In the genomic region with DNA sequence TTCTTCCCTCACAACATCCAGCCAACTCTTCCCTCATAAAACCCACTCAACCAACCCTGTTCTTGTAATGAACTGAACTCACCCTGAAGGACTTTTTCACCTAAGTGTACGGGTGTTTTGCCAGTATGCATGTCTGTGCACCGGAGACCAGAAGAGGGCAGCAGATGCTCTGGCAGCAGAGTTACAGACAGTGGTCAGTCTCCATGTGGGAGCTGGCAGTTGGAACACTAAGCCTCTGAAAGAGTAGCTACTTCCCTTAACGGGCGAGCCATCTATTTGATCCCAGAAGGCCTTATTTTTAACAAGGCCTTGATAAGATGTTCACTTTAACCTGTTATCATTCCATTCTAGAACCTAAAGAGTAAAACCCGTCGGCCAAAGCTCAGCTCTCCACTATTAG, we compare ENCODE assay signal across 8 mouse cellular contexts. TPM values are rescaled to one million over a fixed set of nuclear protein-coding genes. Genes with fewer than 3 reads are reported as not detected.
DNase-seq lines count a peak whose midpoint lies in the region; ATAC-seq and TF ChIP-seq lines count a peak whose summit lies in the region.

No protein-coding gene starts in this region.

- DNase-seq in left cerebral cortex, adult 2 months (ENCODE audit: extremely low spot score in 1 of 2, low spot score in 2 of 2): peak in 1 of 2 experiments; percentile 42
- no peak for DNase-seq in left cerebral cortex, adult 8-10 months (ENCODE audit: low spot score in 2 of 2)
- DNase-seq in MN1 (ENCODE audit: low spot score): peak; percentile 54
- peak; percentile 61 for DNase-seq in embryo, embryonic 11 days
- peak; percentile 66 for DNase-seq in liver, adult 2 months (ENCODE audit: extremely low read depth, low read depth, low spot score)
- DNase-seq in midbrain, postnatal 0 days (ENCODE audit: low spot score): peak; percentile 63
- DNase-seq in c-Kit-positive CD71-positive TER-119-positive erythroid progenitor cells, embryonic 14.5 days (ENCODE audit: low spot score): no peak

- H3K36me3 ChIP-seq in hindbrain, embryonic 12.5 days: peaks cover 57% of the 10 kb centered on the region
- H3K36me3 ChIP-seq in liver, adult 2 months (ENCODE audit: control insufficient read depth, insufficient read depth, low read length): peaks cover 41% of the 10 kb centered on the region
- H3K36me3 ChIP-seq in midbrain, postnatal 0 days (ENCODE audit: insufficient read depth, low read length): peaks cover 43% of the 10 kb centered on the region

- intact Hi-C loops in left cerebral cortex, adult 2 months (cut with DNase I): no loop called here

- no peak overlapping the region for H3K4me2 ChIP-seq in hindbrain, embryonic 12.5 days (replicated peaks)
- H3K4me2 ChIP-seq in midbrain, postnatal 0 days (ENCODE audit: low read depth, low read length, poor library complexity, severe bottlenecking): no peak overlapping the region

- 71% methylated on average over 6 of the region's 6 CpGs for whole genome bisulfite sequencing in hindbrain, embryonic 12.5 days
- WGBS in liver, adult 2 months: 46% methylated on average over 6 of the region's 6 CpGs
- WGBS in midbrain, postnatal 0 days: 58% methylated on average over 6 of the region's 6 CpGs

- H3K4me3 ChIP-seq in left cerebral cortex, adult 2 months: no peak overlapping the region
- H3K4me3 ChIP-seq in hindbrain, embryonic 12.5 days: no peak overlapping the region
- no peak overlapping the region for H3K4me3 ChIP-seq in liver, adult 2 months (ENCODE audit: insufficient read depth, low read depth, low read length)
- no peak overlapping the region for H3K4me3 ChIP-seq in midbrain, postnatal 0 days (ENCODE audit: low read depth, low read length)

- TF ChIP-seq CTCF in left cerebral cortex, adult 2 months (IDR thresholded peaks at IDR 0.05): peak; percentile 64
- TF ChIP-seq CTCF in liver, adult 2 months (IDR thresholded peaks at IDR 0.05; ENCODE audit: low read depth, low read length): peak; percentile 84
- peak; percentile 80 for TF ChIP-seq CTCF in midbrain, postnatal 0 days (IDR thresholded peaks at IDR 0.05)

- H3K4me1 ChIP-seq in hindbrain, embryonic 12.5 days: peaks cover 9% of the 10 kb centered on the region; the same call in 1 of the 2 replicates
- peaks cover 5% of the 10 kb centered on the region for H3K4me1 ChIP-seq in liver, adult 2 months (ENCODE audit: control insufficient read depth, insufficient read depth, low read length)
- H3K4me1 ChIP-seq in midbrain, postnatal 0 days (ENCODE audit: insufficient read depth, low read length): no peaks in the 10 kb centered on the region

- no peaks in the 10 kb centered on the region for H3K9me3 ChIP-seq in hindbrain, embryonic 12.5 days (replicated peaks)
- H3K9me3 ChIP-seq in midbrain, postnatal 0 days (ENCODE audit: low read length): no peaks in the 10 kb centered on the region

- no peak for TF ChIP-seq POLR2A in liver, adult 2 months (IDR thresholded peaks at IDR 0.05; ENCODE audit: extremely low read depth, insufficient read depth, low read length)

- ATAC-seq in hindbrain, embryonic 12.5 days (ENCODE audit: low FRiP score): peak; percentile 55; the same call in 1 of the 2 replicates
- peak; percentile 56; the same call in 1 of the 2 replicates for ATAC-seq in midbrain, postnatal 0 days (ENCODE audit: low FRiP score)

- H3K79me2 ChIP-seq in liver, adult 2 months (ENCODE audit: control insufficient read depth, insufficient read depth, low read length): no peaks in the 10 kb centered on the region; the same call in 1 of the 2 replicates

- no peak overlapping the region for H3K27ac ChIP-seq in left cerebral cortex, adult 2 months
- no peak overlapping the region for H3K27ac ChIP-seq in hindbrain, embryonic 12.5 days
- H3K27ac ChIP-seq in liver, adult 2 months (replicated peaks; ENCODE audit: insufficient read depth, low read depth, low read length): no peak overlapping the region
- H3K27ac ChIP-seq in midbrain, postnatal 0 days (ENCODE audit: low read depth, low read length): no peak overlapping the region

- H3K9ac ChIP-seq in hindbrain, embryonic 12.5 days: no peak overlapping the region
- no peak overlapping the region for H3K9ac ChIP-seq in liver, adult 2 months (ENCODE audit: low read depth, low read length)
- no peak overlapping the region for H3K9ac ChIP-seq in midbrain, postnatal 0 days (replicated peaks; ENCODE audit: low read length, poor library complexity, severe bottlenecking)

- no peaks in the 10 kb centered on the region for H3K27me3 ChIP-seq in hindbrain, embryonic 12.5 days
- H3K27me3 ChIP-seq in liver, adult 2 months (ENCODE audit: control insufficient read depth, insufficient read depth, low read length): no peaks in the 10 kb centered on the region
- no peaks in the 10 kb centered on the region for H3K27me3 ChIP-seq in midbrain, postnatal 0 days (ENCODE audit: insufficient read depth, low read length)

RNA-seq across cellular contexts. Expression of a gene that starts 1.4 kb away (rescaled TPM):
- under 1 TPM; 0.30 to 0.36 TPM for total RNA-seq in left cerebral cortex, adult 2 months (2021)
- total RNA-seq in left cerebral cortex, adult 8-10 months (2022): under 1 TPM; 0.15 to 0.68 (median 0.28) TPM
- 0.06 and 0.17 TPM in 2 replicates for polyA plus RNA-seq in hindbrain, embryonic 12.5 days (2016; fragmentation: Nextera tagmentation; extraction: Ambion mirVana)
- 0.07 and 0.09 TPM in 2 replicates for total RNA-seq in liver, adult 2 months (2014; rRNA removed)
- not detected in 2 replicates for polyA plus RNA-seq in liver, adult 2 months (2012; rRNA removed)
- 0.33 TPM in 1 of 2 replicates, not detected in the other for total RNA-seq in midbrain, postnatal 0 days (2014; rRNA removed)
- polyA plus RNA-seq in midbrain, postnatal 0 days (2015; fragmentation: Nextera tagmentation; extraction: Ambion mirVana): 0.22 and 0.25 TPM in 2 replicates

RNA-seq across cellular contexts. Expression of a gene that starts 8.2 kb away (rescaled TPM):
- 10 to 100 TPM; 69.2 to 70.8 TPM for total RNA-seq in left cerebral cortex, adult 2 months (2021)
- total RNA-seq in left cerebral cortex, adult 8-10 months (2022): 10 to 100 TPM; 59.9 to 69.8 (median 64.9) TPM
- 36.5 and 37.4 TPM in 2 replicates for polyA plus RNA-seq in hindbrain, embryonic 12.5 days (2016; fragmentation: Nextera tagmentation; extraction: Ambion mirVana)
- 57.5 and 57.8 TPM in 2 replicates for total RNA-seq in liver, adult 2 months (2014; rRNA removed)
- polyA plus RNA-seq in liver, adult 2 months (2012; rRNA removed): 26.7 and 38.6 TPM in 2 replicates
- 52.7 and 87.1 TPM in 2 replicates for total RNA-seq in midbrain, postnatal 0 days (2014; rRNA removed)
- polyA plus RNA-seq in midbrain, postnatal 0 days (2015; fragmentation: Nextera tagmentation; extraction: Ambion mirVana): 60.4 and 63.1 TPM in 2 replicates

RNA-seq across cellular contexts. Expression of a gene that starts 39.8 kb away (rescaled TPM):
- 10 to 100 TPM; 44.8 to 47.3 TPM for total RNA-seq in left cerebral cortex, adult 2 months (2021)
- total RNA-seq in left cerebral cortex, adult 8-10 months (2022): 10 to 100 TPM; 44.8 to 51.9 (median 48.3) TPM
- 61.0 and 68.9 TPM in 2 replicates for polyA plus RNA-seq in hindbrain, embryonic 12.5 days (2016; fragmentation: Nextera tagmentation; extraction: Ambion mirVana)
- total RNA-seq in liver, adult 2 months (2014; rRNA removed): 320 and 383 TPM in 2 replicates
- 91.8 and 151 TPM in 2 replicates for polyA plus RNA-seq in liver, adult 2 months (2012; rRNA removed)
- total RNA-seq in midbrain, postnatal 0 days (2014; rRNA removed): 44.1 and 68.3 TPM in 2 replicates
- polyA plus RNA-seq in midbrain, postnatal 0 days (2015; fragmentation: Nextera tagmentation; extraction: Ambion mirVana): 58.2 and 60.6 TPM in 2 replicates

Comparison
In these comparisons a context has a peak if more than half of its experiments do, and no peak if none do; other contexts are left out.
1. DNase-seq: peak in MN1 (single experiment), embryo, embryonic 11 days (single experiment), liver, adult 2 months (single experiment) and midbrain, postnatal 0 days (single experiment); none in left cerebral cortex, adult 8-10 months (0 of 2) and c-Kit-positive CD71-positive TER-119-positive erythroid progenitor cells, embryonic 14.5 days (single experiment).
2. Peak in every context shown above with its lines, with median percentiles within 50 percentile points of each other: CTCF ChIP-seq.